Mouse (Mus musculus): Measurements from ENCODE around the gene Etl4. TPM values are rescaled to one million over a fixed set of nuclear protein-coding genes. Genes with fewer than 3 reads are reported as not detected.

Etl4 gene
- polyA plus RNA-seq, 1 experiment, result 19.0 TPM

DNA sequence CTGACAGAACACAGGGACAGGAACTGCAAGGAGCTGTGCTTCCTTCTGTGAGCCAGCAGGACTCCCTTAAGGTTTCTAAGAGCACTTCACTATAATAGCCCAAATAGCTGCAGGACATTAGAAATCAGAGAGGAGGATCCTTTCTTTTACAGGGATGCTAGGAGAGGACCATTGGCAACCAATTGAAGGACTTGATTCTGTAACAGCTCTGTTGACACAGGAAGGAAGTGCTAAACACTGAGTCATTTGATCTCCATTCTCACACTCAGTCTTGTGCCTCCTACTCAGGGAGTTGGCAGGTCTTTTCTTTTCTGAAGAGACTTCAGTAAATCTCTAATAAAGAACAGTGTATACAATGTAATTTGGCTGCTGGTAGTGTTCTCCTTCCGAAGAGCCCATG lies 838.9 kb downstream of the Etl4 start:
- Histone ChIP-seq H3K36me3 (ENCODE audit: control insufficient read depth, insufficient read depth, low read length) (peaks cover 39% of the 10 kb centered on the region), H3K27me3 (ENCODE audit: control insufficient read depth, insufficient read depth, low read length) (no peaks in the 10 kb centered on the region), H3K4me3 (ENCODE audit: low read depth, low read length) (no peak overlapping the region), H3K27ac (ENCODE audit: insufficient read depth, low read depth, low read length) (no peak overlapping the region), H3K4me1 (ENCODE audit: control insufficient read depth, insufficient read depth, insufficient read length, low read length) (peaks cover 5% of the 10 kb centered on the region; the same call in 1 of the 2 replicates)
- TF ChIP-seq CTCF (IDR thresholded peaks at IDR 0.05; ENCODE audit: extremely low read depth, insufficient read length, insufficient replicate concordance, low read depth, low read length) (no peak), POLR2A (IDR thresholded peaks at IDR 0.05; ENCODE audit: low read depth, low read length) (no peak)
- WGBS, result 87% methylated on average over 1 of the region's 1 CpGs

- Histone ChIP-seq H3K27me3 (ENCODE audit: control insufficient read depth, insufficient read depth, low read length) (no peaks in the 10 kb centered on the region), H3K4me3 (ENCODE audit: low read depth, low read length) (no peak overlapping the region), H3K4me1 (ENCODE audit: control insufficient read depth, insufficient read depth, insufficient read length, low read length) (peaks cover 13% of the 10 kb centered on the region; the same call in 1 of the 2 replicates), H3K27ac (ENCODE audit: insufficient read depth, low read depth, low read length) (no peak overlapping the region), H3K36me3 (ENCODE audit: control insufficient read depth, insufficient read depth, low read length) (peaks cover 28% of the 10 kb centered on the region)
- no peak for TF ChIP-seq POLR2A (IDR thresholded peaks at IDR 0.05; ENCODE audit: low read depth, low read length)
- no peak for TF ChIP-seq CTCF (IDR thresholded peaks at IDR 0.05; ENCODE audit: extremely low read depth, insufficient read length, insufficient replicate concordance, low read depth, low read length)
- WGBS, result 89% methylated on average over 3 of the region's 3 CpGs
Observed at GRCm38 (mm10) chr2:20749687-20750086, 840.1 kb downstream of the Etl4 start.

- Histone ChIP-seq H3K4me1 (ENCODE audit: control insufficient read depth, insufficient read depth, insufficient read length, low read length) (peaks cover 16% of the 10 kb centered on the region), H3K27me3 (ENCODE audit: control insufficient read depth, insufficient read depth, low read length) (no peaks in the 10 kb centered on the region), H3K4me3 (ENCODE audit: low read depth, low read length) (no peak overlapping the region), H3K36me3 (ENCODE audit: control insufficient read depth, insufficient read depth, low read length) (peaks cover 14% of the 10 kb centered on the region), H3K27ac (ENCODE audit: insufficient read depth, low read depth, low read length) (peak overlapping the region; percentile 96)
- no peak for TF ChIP-seq POLR2A (IDR thresholded peaks at IDR 0.05; ENCODE audit: low read depth, low read length)
- TF ChIP-seq CTCF (IDR thresholded peaks at IDR 0.05; ENCODE audit: extremely low read depth, insufficient read length, insufficient replicate concordance, low read depth, low read length), result no peak
- 27% methylated on average over 8 of the region's 8 CpGs for WGBS
Observed at GRCm38 (mm10) chr2:20753282-20754110, 843.9 kb downstream of the Etl4 start.

DNA sequence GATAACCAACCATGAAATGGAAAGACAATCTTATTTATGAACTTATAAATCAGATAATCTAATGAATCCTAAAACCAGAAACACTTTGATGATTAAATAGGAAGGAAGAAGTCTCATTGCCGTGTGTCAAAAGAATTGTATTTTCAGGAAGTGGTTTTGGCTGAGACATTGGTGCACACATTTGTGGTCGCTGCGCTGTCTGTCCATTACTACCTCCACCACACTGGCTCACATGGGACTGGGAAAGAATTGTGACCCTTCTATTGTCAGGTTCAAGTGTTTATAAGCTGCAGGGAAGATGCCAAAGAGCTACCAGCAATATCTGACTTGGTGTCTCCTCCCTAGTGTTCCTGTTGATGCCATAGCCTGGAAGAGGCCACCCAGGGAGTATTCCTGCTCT lies 847.4 kb downstream of the Etl4 start:
- TF ChIP-seq POLR2A (IDR thresholded peaks at IDR 0.05; ENCODE audit: low read depth, low read length) (no peak), CTCF (IDR thresholded peaks at IDR 0.05; ENCODE audit: extremely low read depth, insufficient read length, insufficient replicate concordance, low read depth, low read length) (no peak)
- H3K27me3 ChIP-seq (ENCODE audit: control insufficient read depth, insufficient read depth, low read length), result no peaks in the 10 kb centered on the region
- H3K36me3 ChIP-seq (ENCODE audit: control insufficient read depth, insufficient read depth, low read length), result 0 out of 2 replicates have a peak, but pooled peaks cover 3% of the 10 kb centered on the region
- H3K4me1 ChIP-seq (ENCODE audit: control insufficient read depth, insufficient read depth, insufficient read length, low read length), result peaks cover 27% of the 10 kb centered on the region
- H3K27ac ChIP-seq (ENCODE audit: insufficient read depth, low read depth, low read length), result no peak overlapping the region
- WGBS, result 81% methylated on average over 3 of the region's 3 CpGs
- H3K4me3 ChIP-seq (ENCODE audit: low read depth, low read length), result no peak overlapping the region

GRCm38 (mm10) chr2:20759045-20759662 lies 849.6 kb downstream of the Etl4 start:
- peak overlapping the region; percentile 65 for H3K27ac ChIP-seq (ENCODE audit: insufficient read depth, low read depth, low read length)
- no peak for TF ChIP-seq CTCF (IDR thresholded peaks at IDR 0.05; ENCODE audit: extremely low read depth, insufficient read length, insufficient replicate concordance, low read depth, low read length)
- TF ChIP-seq POLR2A (IDR thresholded peaks at IDR 0.05; ENCODE audit: low read depth, low read length), result no peak
- 0 out of 2 replicates have a peak, but pooled peaks cover 6% of the 10 kb centered on the region for H3K36me3 ChIP-seq (ENCODE audit: control insufficient read depth, insufficient read depth, low read length)
- H3K4me3 ChIP-seq (ENCODE audit: low read depth, low read length), result no peak overlapping the region
- H3K4me1 ChIP-seq (ENCODE audit: control insufficient read depth, insufficient read depth, insufficient read length, low read length), result peaks cover 19% of the 10 kb centered on the region
- H3K27me3 ChIP-seq (ENCODE audit: control insufficient read depth, insufficient read depth, low read length), result no peaks in the 10 kb centered on the region
- 28% methylated on average over 7 of the region's 7 CpGs for WGBS

GRCm38 (mm10) chr2:20761320-20761719 lies 851.7 kb downstream of the Etl4 start:
- Histone ChIP-seq H3K36me3 (ENCODE audit: control insufficient read depth, insufficient read depth, low read length) (peaks cover 14% of the 10 kb centered on the region), H3K27me3 (ENCODE audit: control insufficient read depth, insufficient read depth, low read length) (no peaks in the 10 kb centered on the region), H3K4me1 (ENCODE audit: control insufficient read depth, insufficient read depth, insufficient read length, low read length) (peaks cover 11% of the 10 kb centered on the region), H3K27ac (ENCODE audit: insufficient read depth, low read depth, low read length) (peak overlapping the region; percentile 87), H3K4me3 (ENCODE audit: low read depth, low read length) (no peak overlapping the region)
- TF ChIP-seq CTCF (IDR thresholded peaks at IDR 0.05; ENCODE audit: extremely low read depth, insufficient read length, insufficient replicate concordance, low read depth, low read length), result no peak
- no peak for TF ChIP-seq POLR2A (IDR thresholded peaks at IDR 0.05; ENCODE audit: low read depth, low read length)
- 33% methylated on average over 5 of the region's 5 CpGs for WGBS

DNA sequence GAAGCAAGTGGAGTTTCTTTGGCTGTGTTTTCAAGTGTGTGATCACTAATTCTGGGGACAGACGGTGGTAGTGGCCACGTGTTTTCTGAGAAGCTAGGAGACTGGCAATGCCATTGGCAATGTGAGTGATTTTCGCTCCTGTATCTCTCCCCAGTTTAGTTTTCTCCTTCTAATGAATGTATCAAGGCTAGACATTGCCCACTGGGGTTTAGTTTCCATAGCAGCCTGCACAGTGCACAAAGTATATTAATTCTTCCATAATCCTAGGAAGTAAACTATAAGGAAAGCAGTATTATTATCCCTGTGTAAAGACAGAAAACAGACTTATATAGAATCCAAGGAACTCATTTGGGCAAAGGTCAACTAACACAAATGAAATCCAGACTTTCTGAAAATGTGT lies 852.2 kb downstream of the Etl4 start:
- Histone ChIP-seq H3K36me3 (ENCODE audit: control insufficient read depth, insufficient read depth, low read length) (peaks cover 18% of the 10 kb centered on the region), H3K4me3 (ENCODE audit: low read depth, low read length) (no peak overlapping the region), H3K27me3 (ENCODE audit: control insufficient read depth, insufficient read depth, low read length) (no peaks in the 10 kb centered on the region), H3K4me1 (ENCODE audit: control insufficient read depth, insufficient read depth, insufficient read length, low read length) (peaks cover 11% of the 10 kb centered on the region), H3K27ac (ENCODE audit: insufficient read depth, low read depth, low read length) (peak overlapping the region; percentile 87)
- WGBS, result 42% methylated on average over 3 of the region's 3 CpGs
- no peak for TF ChIP-seq CTCF (IDR thresholded peaks at IDR 0.05; ENCODE audit: extremely low read depth, insufficient read length, insufficient replicate concordance, low read depth, low read length)
- TF ChIP-seq POLR2A (IDR thresholded peaks at IDR 0.05; ENCODE audit: low read depth, low read length), result no peak

All from small intestine, adult 2 months (tissue).